In genomic region chr9:60067241-60067640, GRCm38 (mm10) we compare ENCODE assay signal across 19 mouse cellular contexts.
DNase-seq lines count a peak whose midpoint lies in the region; ATAC-seq lines count a peak whose summit lies in the region.
"Had no signal": no experiment of that assay in that cellular context is flagged by ENCODE, and none has a peak within 500 bp of the region (broad histone marks: within the 10 kb centered on the region; RNA-seq: fewer than 3 reads in every experiment).

No protein-coding gene starts in this region.

- peak; percentile 60 to 61 for DNase-seq in cerebellum, postnatal 10 days
- DNase-seq in heart, adult 11 months, result peak; percentile 64
- no peak for DNase-seq in heart, postnatal 36 days
- DNase-seq in left cerebral cortex, postnatal 4 days, result peak; percentile 41
- no peak for DNase-seq in left cerebral cortex, adult 18-20 months (ENCODE audit: low spot score in 2 of 2)
- DNase-seq: adrenal gland, adult 8-10 months; adrenal gland, postnatal 14 days; adrenal gland, postnatal 36 days; B cell, adult 2 months; cerebellum, adult 11 months; cerebellum, adult 18-20 months; cerebellum, adult 9-10 months; forebrain, postnatal 0 days had no signal

- intact Hi-C loops in heart, postnatal 36 days (cut with DNase I), result no loop called here
- intact Hi-C loops in left cerebral cortex, postnatal 4 days (cut with DNase I), result no loop called here

- ATAC-seq in cerebellum, adult (ENCODE audit: insufficient number of reproducible peaks, low FRiP score, low TSS enrichment), result no peak
- ATAC-seq: activated CD4-positive, CD25-positive, alpha-beta regulatory T cell, adult 4 months; CD4-positive, CD25-positive, alpha-beta regulatory T cell, adult 4 months; forebrain, embryonic 13.5 days; forebrain, embryonic 15.5 days; forebrain, postnatal 0 days; Patski had no signal

Comparison
In these comparisons a context has a peak if more than half of its experiments do, and no peak if none do; other contexts are left out.
1. DNase-seq: peak in cerebellum, postnatal 10 days (2 of 2), heart, adult 11 months (single experiment) and left cerebral cortex, postnatal 4 days (single experiment); none in heart, postnatal 36 days (0 of 2) and left cerebral cortex, adult 18-20 months (0 of 2).